Mouse (Mus musculus) embryonic fibroblast, embryonic 13.5 days (primary cell): Measurements from ENCODE around the gene Letmd1. TPM values are rescaled to one million over a fixed set of nuclear protein-coding genes. Genes with fewer than 3 reads are reported as not detected.

Experiments used
- H3K27ac ChIP-seq: 2 replicates; pipeline ENCODE4 v1.5.1; 2012; ENCODE audit warnings: low read length, control low read depth, inconsistent platforms; ENCODE audit not compliant: insufficient read depth
- H3K4me1 ChIP-seq: 2 replicates; pipeline ENCODE4 v1.6.1; 2011; ENCODE audit warnings: low read length; ENCODE audit not compliant: control insufficient read depth, insufficient read depth
- H3K4me3 ChIP-seq: 2 replicates; pipeline ENCODE4 v1.5.1; 2011; ENCODE audit warnings: mild to moderate bottlenecking, control low read depth, low read length; ENCODE audit not compliant: insufficient read depth
- CTCF ChIP-seq: IDR thresholded peaks from 2 replicates; pipeline ENCODE4 v1.5.1; 2011; ENCODE audit warnings: mild to moderate bottlenecking, control low read depth, low read length, moderate library complexity, borderline replicate concordance; ENCODE audit not compliant: insufficient read depth
- POLR2A ChIP-seq: IDR thresholded peaks from 2 replicates; pipeline ENCODE4 v1.6.1; 2011; ENCODE audit warnings: low read depth, mild to moderate bottlenecking, control low read depth, low read length, moderate library complexity
- polyA plus RNA-seq: library from polyadenylated mRNA; stranded (reverse); fragments of >200 nt; gene quantifications from 2 replicates; pipeline ENCODE4 v1.2.4, GENCODE M21; 2011; ENCODE audit warnings: low read depth; ENCODE audit not compliant: missing spikeins, insufficient read length

Gene Letmd1
- polyA plus RNA-seq, 1 experiment, result 27.4 TPM

DNA sequence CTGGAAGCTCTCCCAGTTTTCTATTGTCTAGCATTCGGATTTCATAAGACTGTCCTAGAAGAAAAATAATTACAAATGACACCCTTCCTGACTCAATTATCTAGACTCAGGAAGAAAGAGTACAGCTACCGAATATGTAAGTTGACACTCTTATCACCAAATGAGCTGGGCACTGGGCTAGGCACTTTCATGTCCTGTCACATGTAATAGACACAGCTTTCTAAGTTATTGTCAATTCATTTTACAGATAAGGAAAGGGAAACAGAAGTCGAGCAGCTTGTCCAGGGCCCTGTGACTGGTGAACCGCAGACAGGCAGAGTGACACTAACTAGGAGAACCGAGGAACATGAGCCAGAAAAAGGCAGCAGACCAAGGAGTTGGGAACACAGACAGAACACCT, 59.1 kb downstream of the Letmd1 start:
- TF ChIP-seq CTCF (no peak), POLR2A (no peak)
- no peak overlapping the region for H3K4me3 ChIP-seq
- H3K27ac ChIP-seq, result no peak overlapping the region
- H3K4me1 ChIP-seq, result no peaks in the 10 kb centered on the region

Other genes starting within 250 kb of the Letmd1 start
- 62.5 and 68.0 TPM in 2 replicates for gene Atf1, start 241.2 kb upstream of the Letmd1 start, polyA plus RNA-seq
- not detected in 2 replicates for gene Tmprss12, start 188.2 kb upstream of the Letmd1 start, polyA plus RNA-seq
- gene Mettl7a1, start 164.9 kb upstream of the Letmd1 start, polyA plus RNA-seq, result 9.7 and 13.4 TPM in 2 replicates
- not detected in 2 replicates for gene Mettl7a3, start 134.1 kb upstream of the Letmd1 start, polyA plus RNA-seq
- not detected in 2 replicates for gene Methig1, start 115.9 kb upstream of the Letmd1 start, polyA plus RNA-seq
- gene Mettl7a2, start 115.8 kb upstream of the Letmd1 start, polyA plus RNA-seq, result not detected in 2 replicates
- gene Higd1c, start 104.5 kb upstream of the Letmd1 start, polyA plus RNA-seq, result not detected in 2 replicates
- not detected in 2 replicates for gene Gm5475, start 46.9 kb upstream of the Letmd1 start, polyA plus RNA-seq
- 40.3 and 48.5 TPM in 2 replicates for gene Slc11a2, start 44.0 kb upstream of the Letmd1 start, polyA plus RNA-seq
- 9.3 and 10.8 TPM in 2 replicates for gene Csrnp2, start 26.5 kb downstream of the Letmd1 start, polyA plus RNA-seq
- 15.6 and 20.3 TPM in 2 replicates for gene Tfcp2, start 83.0 kb downstream of the Letmd1 start, polyA plus RNA-seq
- gene Pou6f1, start 131.0 kb downstream of the Letmd1 start, polyA plus RNA-seq, result 12.8 and 16.9 TPM in 2 replicates
- 103 and 126 TPM in 2 replicates for gene Dazap2, start 146.3 kb downstream of the Letmd1 start, polyA plus RNA-seq
- gene Smagp, start 167.9 kb downstream of the Letmd1 start, polyA plus RNA-seq, result not detected in 2 replicates
- gene Bin2, start 200.5 kb downstream of the Letmd1 start, polyA plus RNA-seq, result 1.2 TPM in 1 of 2 replicates, not detected in the other
- gene Cela1, start 218.9 kb downstream of the Letmd1 start, polyA plus RNA-seq, result 2.4 and 3.4 TPM in 2 replicates